Mouse (Mus musculus): ENCODE results near the gene St5.

Gene St5

DNA sequence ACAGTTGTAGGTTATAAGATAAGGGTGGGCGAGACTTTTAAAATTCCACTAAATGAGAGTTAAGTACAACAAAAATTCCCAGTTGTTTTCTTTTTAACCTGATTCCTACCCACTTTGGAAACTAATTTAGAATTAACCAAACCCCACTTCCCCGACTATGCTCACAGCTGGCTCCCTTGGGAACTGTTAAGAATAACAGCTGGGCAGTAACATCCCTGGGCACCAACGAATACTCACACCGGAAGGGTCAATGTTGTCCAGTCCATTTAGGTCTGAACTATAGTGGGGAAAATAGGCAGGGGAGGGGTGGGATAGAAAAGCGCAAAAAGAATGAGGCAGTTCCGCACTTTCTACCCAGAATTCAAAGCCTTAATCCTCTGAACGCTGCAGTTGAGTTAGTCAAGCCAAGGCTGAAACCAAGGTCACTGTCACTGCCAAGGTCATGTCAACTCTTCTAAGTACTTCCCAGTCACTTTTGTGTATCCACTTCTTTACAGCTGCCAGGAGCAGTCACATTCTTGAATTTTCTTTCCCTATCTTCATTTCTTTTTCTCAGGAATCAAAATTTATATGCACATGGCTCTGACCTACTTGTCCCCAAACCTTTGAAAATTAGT is 96.3 kb downstream of the St5 start:
- no peak for DNase-seq

DNA sequence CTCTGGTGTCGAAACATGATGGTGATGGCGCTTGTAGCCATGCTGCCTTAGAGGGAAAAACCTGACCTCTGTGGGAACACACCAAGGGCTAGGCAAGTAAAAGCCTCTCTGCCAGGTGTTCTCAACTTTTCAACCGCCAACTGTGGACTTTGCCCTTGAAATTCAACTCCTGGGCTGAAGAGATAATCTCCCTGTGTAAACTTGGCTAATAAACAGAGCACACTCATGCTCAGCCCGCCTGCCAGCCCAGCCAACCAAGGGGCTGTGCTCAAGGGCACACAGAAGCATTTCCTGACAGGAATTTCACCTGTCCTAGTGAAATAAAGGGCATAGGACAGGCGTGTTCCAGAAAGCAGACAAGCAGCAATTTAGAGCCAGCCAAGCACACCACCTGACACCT is 100.8 kb downstream of the St5 start:
- no peak for DNase-seq

DNA sequence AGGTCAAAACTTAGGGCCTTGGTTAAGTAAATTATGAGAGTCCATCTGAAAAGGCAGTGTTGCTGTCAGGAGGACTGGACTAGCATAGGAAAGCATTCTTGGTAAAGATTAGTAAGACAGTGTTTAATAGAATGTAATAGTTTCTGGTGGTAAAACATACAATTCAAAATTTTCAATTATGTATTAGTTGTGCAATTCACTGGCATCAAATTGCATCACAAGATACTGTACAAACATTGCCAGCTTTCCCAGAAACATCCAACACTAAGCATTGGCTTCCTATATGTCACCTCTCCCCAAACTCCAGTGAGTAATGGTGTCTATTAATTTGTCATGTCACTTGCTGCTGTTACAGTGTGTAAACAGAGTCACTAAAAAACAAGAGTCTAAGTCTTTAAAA is 101.4 kb downstream of the St5 start:
- DNase-seq: no peak

DNA sequence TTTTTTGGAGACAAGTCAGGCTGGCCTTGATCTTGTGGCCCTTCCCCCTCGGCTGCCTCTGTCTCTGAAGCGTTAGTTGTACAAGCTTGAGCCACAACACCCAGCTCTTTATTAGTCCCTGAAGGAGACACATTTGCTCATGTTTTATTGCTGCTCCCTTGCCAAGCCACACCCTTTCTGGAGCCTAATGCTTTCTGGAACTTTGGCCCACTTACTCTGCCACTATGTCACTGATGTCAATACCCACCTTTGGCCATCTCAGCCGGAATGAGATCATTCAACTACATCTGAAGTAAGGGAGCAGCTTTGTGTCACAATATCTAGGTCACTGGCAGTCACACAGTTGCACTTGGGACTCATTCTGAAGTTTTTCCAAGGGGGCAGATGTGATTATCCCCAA is 102.7 kb downstream of the St5 start:
- DNase-seq: no peak

DNA sequence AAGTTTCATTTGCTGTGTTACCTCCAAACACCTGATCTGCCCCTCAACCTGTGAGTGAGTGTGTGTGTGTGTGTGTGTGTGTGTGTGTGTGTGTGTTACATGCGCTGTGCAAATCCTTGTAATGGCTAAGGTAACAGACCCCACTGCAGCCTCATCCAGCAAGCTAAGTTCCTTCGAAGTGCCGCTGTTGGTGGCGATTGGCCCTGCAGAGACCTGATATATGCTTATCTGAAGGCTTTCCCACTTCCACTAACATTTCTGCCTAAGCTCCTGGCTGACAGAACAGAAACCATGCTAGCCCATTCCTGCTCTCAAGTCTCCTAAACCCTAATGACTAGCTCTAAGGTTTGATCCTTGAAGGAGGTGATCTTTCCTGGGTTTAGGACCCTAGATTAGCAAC is 103.4 kb downstream of the St5 start:
- no peak for DNase-seq

DNA sequence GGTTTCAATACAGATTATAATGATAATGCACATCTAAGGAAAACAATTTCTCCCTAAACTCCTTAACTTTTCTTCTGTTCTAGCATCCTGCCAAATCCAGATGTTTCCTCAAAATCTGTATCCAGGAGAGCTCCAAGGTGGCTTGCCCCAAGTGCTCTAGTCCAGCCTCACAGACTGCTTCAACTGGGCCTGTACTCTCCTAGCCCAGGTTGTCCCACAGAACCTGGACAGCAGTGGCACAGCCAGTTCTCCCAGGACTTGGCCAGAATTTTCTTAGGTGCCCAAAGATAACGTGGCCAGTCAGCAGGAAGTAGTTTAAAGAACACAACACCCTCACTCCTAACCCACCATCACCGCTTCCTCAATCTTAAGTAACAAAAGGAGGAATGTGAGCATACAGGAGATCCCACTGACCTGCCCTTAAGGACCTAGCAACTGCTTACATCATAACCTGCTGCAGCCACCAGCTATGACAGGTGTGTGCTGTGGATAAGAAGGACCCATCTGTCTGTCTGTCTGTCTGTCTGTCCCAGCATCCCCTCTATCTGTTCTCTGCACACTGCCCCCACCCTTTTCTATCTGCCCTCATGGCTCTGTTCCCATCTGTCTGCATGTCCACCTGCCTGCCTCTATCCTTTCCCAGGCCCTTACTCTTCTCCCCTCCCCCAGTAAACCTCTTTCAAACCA is 108.4 kb downstream of the St5 start:
- DNase-seq: no peak

DNA sequence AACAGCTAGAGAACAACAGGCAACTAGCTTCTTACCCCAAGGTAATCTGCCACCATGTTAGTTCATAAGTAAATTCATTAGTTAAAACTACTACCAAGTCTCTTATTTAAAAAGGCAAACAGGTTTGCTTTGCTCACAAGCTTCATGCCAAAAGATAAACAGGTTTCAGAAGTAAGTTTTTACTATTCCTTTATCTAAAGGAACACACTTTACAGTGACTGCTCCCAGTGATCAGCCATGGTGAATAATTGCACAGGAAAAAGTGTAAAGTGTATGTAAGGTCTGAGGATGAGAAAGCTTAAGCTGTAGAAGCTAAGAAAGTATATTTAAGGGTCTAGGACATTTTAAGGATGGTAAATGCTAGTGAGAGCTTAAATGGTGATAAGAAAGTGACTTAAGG is 109.4 kb downstream of the St5 start:
- no peak for DNase-seq

DNA sequence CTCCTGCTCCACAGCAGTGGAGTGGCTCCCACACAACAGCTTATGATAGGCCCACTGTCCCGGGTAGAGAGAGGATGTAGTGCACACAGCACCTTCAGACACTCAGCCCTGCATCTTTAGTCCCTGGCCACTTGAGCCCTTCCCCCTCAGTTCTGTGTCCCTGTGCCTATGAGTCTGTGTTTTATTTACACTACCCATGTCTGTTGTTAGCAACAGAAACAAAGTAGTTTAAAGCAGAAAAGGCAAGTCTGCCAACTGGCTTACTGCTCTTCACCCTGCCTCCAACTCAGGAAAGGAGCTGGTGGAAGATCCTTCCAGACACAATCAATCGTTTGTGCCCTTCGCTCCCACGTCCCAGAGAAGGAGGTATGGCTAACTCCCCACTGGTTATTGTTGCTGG is 111.2 kb downstream of the St5 start:
- no peak for DNase-seq

DNA sequence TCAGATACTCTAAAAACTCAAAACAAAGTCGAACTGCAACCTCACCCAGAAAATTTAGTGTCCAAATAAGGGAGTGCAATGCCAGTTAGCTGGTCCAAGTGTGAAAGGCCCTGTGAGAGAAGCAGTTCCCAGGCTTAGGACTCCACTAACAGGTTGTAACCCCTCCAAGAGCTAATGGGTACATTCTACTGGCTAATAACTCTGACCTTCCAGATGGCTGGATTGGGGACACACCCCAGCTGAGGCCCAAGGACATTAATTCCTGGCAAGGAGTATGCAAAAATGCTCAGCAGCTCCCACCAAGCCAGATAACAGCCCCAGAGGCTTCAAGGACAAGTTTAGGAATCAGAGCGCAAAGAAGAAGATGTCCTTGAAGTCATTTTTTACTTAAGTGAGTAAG is 112.8 kb downstream of the St5 start:
- DNase-seq: no peak

DNA sequence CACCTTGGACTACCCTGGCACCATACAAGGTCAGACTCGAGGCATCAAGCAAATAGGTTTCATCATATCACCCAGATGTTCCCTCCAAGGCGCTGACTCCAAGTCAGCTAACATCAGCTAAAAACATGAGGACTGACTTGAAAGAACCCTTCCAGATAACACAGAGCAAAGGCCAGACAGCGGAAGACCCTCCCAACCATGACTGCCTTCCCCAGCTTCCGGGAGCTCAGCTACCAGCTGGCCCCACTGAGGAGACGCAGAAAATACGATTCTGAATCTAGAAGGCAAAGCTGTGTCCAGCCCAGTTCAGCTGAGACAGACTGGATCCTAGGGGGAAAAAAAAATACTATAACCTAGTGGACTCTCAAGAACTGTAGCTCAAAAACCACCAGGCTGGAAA is 114.4 kb downstream of the St5 start:
- DNase-seq: no peak

DNA sequence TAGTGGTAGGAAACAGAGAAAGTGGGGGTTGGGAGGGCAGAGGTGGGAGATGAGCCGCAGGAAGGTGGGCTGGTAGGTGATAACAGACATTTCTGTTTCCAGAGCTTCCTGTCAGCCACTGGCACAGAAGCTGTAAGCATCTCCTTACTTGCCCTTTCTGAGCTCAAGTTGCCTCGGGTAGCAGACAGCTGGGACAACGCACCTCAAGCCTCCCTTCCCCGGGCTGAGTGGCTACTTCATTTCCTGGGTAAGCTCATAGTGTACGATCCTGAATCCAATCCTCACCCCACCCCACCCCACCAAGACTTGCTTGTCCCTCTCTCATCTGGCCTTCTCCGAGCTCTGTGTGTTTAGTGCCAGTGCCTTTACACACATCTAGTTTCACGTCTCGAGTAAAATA is 115.3 kb downstream of the St5 start:
- no peak for DNase-seq

DNA sequence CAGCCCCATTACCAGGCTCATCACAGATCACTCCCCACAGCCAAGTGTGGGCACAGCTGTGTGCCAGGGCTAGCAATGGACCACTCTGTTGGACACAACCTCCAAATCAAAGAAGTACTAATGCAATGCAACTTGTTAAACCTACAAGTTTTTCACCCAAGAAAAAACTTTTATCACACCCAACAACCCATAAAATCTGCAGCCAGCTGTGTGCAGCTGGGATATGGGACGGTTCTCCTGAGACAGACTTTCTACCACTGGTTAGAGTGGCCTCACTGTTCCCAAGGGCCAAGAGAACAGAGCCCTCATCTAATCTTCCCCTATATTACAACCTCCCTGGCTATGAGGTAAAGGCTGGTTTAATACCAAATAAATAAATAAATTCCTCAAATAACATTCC is 118.9 kb downstream of the St5 start:
- DNase-seq: no peak

DNA sequence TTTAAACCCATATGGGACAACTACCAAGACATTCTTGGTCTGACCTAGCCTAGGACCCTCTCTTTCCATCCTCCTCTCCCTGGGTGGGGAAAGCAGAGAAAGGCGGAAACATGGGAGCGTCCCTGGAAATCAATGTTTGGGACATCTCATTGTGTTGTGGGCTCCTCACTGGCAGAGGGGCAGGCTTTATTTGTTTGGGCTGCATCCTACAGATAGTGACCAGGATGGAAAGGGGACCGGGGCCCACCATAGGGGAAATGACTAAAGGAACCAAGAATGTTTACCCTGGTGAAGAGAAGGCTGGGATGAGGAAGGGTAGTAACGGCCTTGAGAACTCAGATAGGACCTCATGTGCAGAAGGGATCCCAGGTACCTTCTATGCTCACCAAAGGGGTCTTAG is 122.9 kb downstream of the St5 start:
- DNase-seq: no peak

DNA sequence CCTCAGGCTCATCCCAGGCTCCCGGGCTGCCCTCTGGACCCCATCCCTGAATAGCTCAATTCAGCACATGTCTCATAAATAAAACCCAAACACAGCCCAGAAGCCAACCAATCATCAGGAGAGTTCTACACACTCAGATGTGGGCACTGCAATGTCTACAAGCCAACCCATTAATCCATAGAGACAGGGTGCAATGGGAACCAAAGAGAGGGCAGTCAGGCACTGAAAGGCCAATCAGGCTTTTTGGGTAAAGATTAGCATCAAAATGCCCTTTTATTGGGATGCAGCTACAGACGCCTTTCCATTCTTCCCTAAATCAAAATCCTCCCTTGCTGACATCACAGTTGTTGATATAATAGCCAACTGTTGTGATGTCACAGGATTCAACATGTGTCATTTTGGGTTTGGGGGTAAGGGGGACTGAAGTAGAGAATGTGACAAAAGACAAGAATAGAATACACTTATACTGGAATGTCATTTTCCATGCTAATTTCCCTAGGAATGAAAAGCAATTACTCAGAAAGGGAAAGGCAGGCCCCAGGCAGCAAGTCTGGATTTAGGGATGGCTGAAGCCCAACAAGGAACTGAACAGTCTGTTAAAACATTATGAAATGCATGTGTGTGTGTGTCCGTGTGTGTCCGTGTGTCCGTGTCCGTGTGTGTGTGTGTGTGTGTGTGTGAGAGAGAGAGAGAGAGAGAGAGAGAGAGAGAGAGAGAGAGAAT is 123.7 kb downstream of the St5 start:
- DNase-seq: no peak

DNA sequence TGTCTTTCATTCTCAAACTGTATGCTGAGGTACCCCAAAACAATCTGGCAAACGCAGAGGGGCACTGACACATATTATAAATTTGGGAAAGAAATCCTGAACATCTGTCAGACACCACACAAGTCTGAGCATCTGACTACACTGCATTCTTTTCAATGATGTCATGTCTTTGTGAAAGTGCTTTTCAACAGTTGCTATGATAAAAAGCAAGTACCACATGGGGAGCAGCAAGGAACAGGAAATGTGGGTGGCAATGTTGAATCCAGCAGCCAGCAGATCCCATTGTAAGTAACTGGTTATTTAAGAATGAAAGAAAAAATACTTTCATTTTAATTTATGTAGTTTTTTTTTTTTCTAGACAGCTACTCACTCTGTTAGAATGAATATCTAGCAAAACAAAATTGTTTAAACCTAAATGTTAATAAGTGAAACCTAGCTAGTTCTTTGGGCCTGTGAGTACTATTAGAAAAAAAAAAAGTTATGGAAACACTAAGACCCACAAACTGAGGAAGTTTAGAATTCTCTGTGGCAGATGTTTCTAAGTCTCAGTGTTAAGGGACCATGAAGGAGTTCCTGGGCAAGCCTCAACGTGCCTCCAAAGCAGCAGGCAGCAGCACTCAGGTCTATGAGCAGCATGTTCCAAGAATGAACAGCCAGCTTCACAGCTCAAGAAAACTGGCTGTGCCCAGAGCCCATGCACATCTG is 124.4 kb downstream of the St5 start:
- DNase-seq: no peak

DNA sequence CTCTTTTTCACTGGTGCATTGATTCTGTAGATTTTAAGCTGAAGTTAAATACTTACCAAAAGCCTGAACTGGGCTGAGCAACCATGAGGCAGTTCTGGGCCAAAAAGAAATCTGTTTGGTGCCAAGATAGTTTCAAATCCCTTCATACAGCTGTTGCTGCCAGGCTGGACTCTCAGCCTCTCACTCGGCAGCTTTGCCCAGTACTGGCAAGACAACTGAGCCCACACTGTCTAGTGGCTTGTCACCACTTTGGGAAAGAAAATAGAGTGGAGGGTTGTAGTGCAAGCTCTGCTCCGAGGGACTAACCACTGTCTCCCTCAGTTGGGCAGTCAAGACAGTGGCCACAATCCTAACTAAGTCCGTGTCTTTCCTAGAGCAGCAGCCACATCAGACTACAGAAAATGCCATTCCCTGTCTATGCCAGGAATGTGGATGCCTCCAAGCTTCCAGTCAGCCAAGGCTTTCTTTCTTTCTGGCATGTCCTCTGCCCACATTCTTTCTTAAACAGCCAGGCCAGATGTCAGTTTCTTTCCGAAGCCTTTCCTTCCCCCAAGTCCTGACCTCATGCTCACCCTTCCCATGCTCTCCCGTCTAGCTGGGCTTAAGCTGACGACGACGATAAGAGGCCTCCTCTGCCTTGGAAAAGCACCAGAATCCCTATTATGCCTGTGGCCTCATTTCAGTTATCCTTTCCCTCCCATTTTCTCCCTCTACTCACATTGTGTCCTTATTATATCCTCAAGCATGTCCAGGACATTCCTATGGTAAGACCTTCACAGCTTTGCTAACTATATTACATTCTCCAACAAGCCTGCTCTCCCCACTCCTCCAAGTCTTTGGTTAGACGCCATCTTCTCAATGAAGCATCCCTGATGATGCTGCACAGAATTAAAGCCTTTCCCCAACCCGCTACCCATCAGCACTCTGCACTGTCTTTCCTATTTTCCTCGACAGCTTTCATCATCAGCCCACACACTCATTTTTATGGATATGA is 126.8 kb downstream of the St5 start:
- peak; percentile 29 for DNase-seq

DNA sequence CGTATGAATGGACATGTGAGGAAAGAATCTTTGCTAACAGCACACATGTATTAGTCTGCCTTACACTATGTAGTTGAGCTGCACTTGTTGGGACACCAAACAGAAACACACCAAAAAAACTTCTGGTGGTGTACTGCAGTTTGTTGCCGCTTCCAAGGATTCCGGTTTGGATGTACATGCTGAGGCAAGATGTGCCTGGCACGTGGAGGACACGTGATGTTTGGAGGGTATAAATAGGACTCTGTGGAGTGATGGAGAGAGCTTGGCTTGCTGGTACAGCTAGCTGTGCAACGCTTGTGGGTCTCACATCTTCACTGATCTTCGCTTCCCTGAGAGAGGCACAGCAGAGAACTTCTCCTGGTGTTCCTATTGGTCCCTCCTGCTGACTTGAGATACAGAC is 129.2 kb downstream of the St5 start:
- no peak for DNase-seq

DNA sequence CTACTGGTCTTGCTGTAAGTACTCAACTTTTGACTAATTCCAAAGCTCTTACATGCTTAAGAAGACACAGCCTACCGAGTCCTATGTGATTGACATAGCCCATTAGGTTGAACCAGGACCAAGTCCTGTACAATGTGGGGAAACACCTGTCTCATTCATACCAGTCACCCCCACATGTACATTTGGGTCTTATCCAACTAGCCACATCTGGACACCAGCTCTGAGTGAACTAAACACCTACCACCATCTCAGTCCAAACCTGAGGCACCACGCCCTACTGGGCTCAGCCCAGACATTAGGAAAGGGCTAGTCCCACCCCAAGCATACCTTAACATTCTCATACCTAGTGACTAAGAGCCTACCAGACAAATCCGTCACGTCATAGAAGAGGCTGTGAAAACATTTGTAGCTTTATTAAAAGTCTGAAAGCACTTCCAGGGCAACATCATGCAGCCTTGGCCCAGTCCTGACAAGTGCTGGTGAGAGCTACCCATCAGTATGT is 135.0 kb downstream of the St5 start:
- DNase-seq: no peak

DNA sequence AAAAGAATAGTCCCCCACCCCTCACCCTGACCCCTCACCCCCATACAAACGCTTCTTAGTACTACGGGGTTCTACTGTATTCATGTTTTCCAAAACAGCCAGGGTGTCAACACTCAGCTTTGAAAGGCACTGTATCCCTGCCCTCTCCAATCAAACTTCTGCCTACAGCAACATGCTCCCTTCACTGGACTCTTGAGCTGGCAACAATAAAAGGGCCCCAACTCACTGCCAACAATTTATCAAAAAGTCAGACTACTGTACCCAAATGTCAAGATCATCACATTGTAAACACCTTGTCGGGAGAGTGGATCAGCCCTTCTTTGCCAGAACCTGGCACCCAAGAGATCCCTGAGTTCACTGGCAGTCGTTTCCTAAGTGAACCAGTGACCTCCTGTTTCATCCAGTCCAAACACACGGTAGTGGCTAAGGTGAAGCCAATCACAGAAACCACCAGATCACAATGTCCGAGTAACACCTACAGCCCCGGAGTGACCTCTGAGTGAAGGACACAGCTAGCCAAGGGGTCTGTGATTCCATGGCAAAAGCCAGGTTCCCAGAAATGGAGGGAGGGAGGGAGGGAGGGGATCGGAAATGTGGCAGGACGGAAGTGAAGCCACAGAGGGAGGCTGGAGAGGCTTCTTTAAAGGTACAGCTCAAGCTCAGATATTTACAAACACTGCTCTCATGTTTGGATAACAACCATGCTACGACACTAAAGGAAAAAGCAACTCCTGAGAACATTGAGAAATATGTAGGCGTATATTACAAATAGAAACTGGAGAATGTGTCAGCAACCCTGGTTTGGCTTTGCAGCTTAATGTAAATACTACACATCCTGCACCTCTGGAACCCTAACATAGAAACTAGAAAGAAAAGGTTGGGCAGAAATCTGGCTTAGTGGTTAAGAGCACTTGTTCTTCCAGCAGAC is 136.3 kb downstream of the St5 start:
- no peak for DNase-seq

DNA sequence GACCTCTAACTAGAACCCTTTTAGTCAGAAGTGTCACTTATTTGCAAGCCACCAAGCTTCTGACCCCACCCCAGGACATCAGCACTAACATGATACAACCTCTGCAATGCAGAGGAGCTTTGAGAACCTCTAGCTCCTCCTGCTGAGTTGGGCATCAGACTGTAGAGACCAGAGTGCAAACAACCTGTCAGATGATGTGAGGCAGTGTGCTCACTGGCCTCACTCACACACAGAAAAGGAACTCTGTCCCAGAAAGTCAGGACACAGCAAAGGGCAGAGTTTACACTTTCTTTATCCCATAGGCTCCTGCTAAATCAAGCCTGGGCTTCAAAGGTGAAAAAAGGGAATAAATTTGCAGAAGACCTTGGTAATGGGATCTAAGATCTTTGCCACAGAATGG is 137.1 kb downstream of the St5 start:
- DNase-seq: no peak

DNA sequence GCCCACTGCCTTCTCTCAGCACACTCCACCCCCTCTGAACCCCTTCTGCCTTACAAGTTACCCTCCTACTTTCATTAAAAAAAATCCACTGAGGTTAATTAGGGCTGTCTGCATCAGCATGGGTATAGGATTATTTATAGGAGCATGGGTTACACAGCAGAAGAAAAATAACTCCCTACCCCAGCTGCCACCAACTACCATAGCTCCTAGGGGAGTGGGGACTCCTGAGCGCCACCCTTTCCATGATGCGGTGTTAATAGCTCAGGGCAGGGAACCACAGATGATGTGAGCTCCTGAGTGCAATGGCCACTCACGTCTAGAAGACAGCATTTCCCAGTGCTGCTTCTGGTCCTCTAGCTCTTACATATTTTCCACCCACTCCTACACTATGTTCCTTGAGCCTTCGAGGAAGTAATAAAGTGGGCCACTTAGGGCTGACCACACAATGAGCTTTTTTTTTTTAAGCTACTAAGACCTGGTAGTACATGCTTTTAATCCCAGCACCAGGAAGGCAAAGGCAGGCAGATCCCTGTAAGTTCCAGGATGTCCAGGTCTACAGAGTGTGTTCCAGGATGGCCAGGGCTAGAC is 139.5 kb downstream of the St5 start:
- DNase-seq: no peak

All from retina, postnatal 1 day (tissue).